Mouse (Mus musculus) heart, embryonic 14.5 days (tissue): ENCODE measurements around the gene Ndufs5. TPM values are rescaled to one million over a fixed set of nuclear protein-coding genes. Genes with fewer than 3 reads are reported as not detected.

Experiments used
- ATAC-seq: fragments of 200-750 bp; cut with Nextera tagmentation; 2 replicates; pipeline ENCODE4 v1.8.0; 2017; ENCODE audit warnings: low read depth, moderate TSS enrichment; ENCODE audit not compliant: insufficient number of reproducible peaks, insufficient read depth, low FRiP score
- H3K27ac ChIP-seq, 2 experiments: fragments of 200-500 bp in 1 of 2; fragments of 300-500 bp in 1 of 2; sonication (generic) in 1 of 2; replicated peaks in 1 of 2; 2 replicates each; pipeline ENCODE4 v1.5.1; 2012 to 2014; ENCODE audit warnings: low read depth in 2 of 2, low read length in 2 of 2, control low read depth in 1 of 2, mild to moderate bottlenecking in 1 of 2, mixed read lengths in 1 of 2; ENCODE audit not compliant: control insufficient read depth in 1 of 2, insufficient read depth in 1 of 2
- H3K27me3 ChIP-seq: fragments of 300-500 bp; sonication (generic); 2 replicates; pipeline ENCODE4 v1.6.1; 2014; ENCODE audit warnings: mild to moderate bottlenecking, low read length, control low read depth; ENCODE audit not compliant: control insufficient read depth, insufficient read depth
- H3K36me3 ChIP-seq: fragments of 300-500 bp; sonication (generic); 2 replicates; pipeline ENCODE4 v1.6.1; 2014; ENCODE audit warnings: mild to moderate bottlenecking, control low read depth, low read length, mixed read lengths; ENCODE audit not compliant: control insufficient read depth, insufficient read depth
- H3K4me1 ChIP-seq, 2 experiments: fragments of 200-500 bp in 1 of 2; fragments of 300-500 bp in 1 of 2; sonication (generic) in 1 of 2; 2 replicates each; pipeline ENCODE4 v1.6.1; 2012 to 2014; ENCODE audit warnings: low read length in 2 of 2, control low read depth in 1 of 2, mixed read lengths in 1 of 2; ENCODE audit not compliant: control insufficient read depth in 2 of 2, insufficient read depth in 2 of 2
- H3K4me2 ChIP-seq: fragments of 300-500 bp; sonication (generic); 2 replicates; pipeline ENCODE4 v1.6.1; 2014; ENCODE audit warnings: mild to moderate bottlenecking, low read length
- H3K4me3 ChIP-seq, 2 experiments: fragments of 200-500 bp in 1 of 2; fragments of 300-500 bp in 1 of 2; sonication (generic) in 1 of 2; 2 replicates each; pipeline ENCODE4 v1.5.1; 2012 to 2014; ENCODE audit warnings: low read length in 2 of 2, mild to moderate bottlenecking in 2 of 2, control low read depth in 1 of 2, low read depth in 1 of 2, moderate library complexity in 1 of 2; ENCODE audit not compliant: control insufficient read depth in 1 of 2, insufficient read depth in 1 of 2
- H3K9ac ChIP-seq: fragments of 300-500 bp; sonication (generic); 2 replicates; pipeline ENCODE4 v1.6.1; 2014; ENCODE audit warnings: mild to moderate bottlenecking, low read length
- H3K9me3 ChIP-seq: fragments of 300-500 bp; sonication (generic); 2 replicates; pipeline ENCODE4 v1.6.1; 2016; ENCODE audit warnings: low read length, control low read depth; ENCODE audit not compliant: control insufficient read depth
- WGBS: fragments of 180-500 bp; shearing (Covaris S2); extraction: QIAGEN DNeasy Blood & Tissue Kit; methylation state at CpG from one replicate; pipeline ENCODE4 v1.1.7; 2014; 5-methylcytosine and 5-hydroxymethylcytosine counted together
- polyA plus RNA-seq: library from polyadenylated mRNA; unstranded; fragments of >200 nt; fragmentation: Nextera tagmentation; extraction: Ambion mirVana; gene quantifications from 2 replicates; pipeline ENCODE4 v1.2.1, GENCODE M21; 2014

Gene Ndufs5
- polyA plus RNA-seq, 1 experiment from 2014 or later = 648 TPM

GRCm38 (mm10) chr4:123664021-123664950 is 53.7 kb downstream of the Ndufs5 start:
- H3K4me2 ChIP-seq = peak overlapping the region; percentile 88
- H3K27ac ChIP-seq = peak overlapping the region; percentile 96 to 98
- peak; percentile 82 for ATAC-seq
- no peaks in the 10 kb centered on the region for H3K9me3 ChIP-seq
- H3K27me3 ChIP-seq = no peaks in the 10 kb centered on the region
- peak overlapping the region; percentile 93 to 94 for H3K4me3 ChIP-seq
- H3K4me1 ChIP-seq = peaks cover 22 to 46% of the 10 kb centered on the region in 2 experiments
- H3K36me3 ChIP-seq = 0 out of 2 replicates have a peak, but pooled peaks cover 3% of the 10 kb centered on the region
- WGBS = under 1% methylated on average over 77 of the region's 125 CpGs
- peak overlapping the region; percentile 97 for H3K9ac ChIP-seq

GRCm38 (mm10) chr4:123663688-123663965 is 54.4 kb downstream of the Ndufs5 start:
- peak overlapping the region; percentile 88 for H3K4me2 ChIP-seq
- H3K4me3 ChIP-seq = peak overlapping the region; percentile 93 to 94
- H3K27ac ChIP-seq = peak overlapping the region; percentile 96 to 98; a peak in 3 of 4 replicates
- H3K27me3 ChIP-seq = no peaks in the 10 kb centered on the region
- no peak for ATAC-seq
- peaks cover 22 to 46% of the 10 kb centered on the region in 2 experiments for H3K4me1 ChIP-seq
- 0 out of 2 replicates have a peak, but pooled peaks cover 3% of the 10 kb centered on the region for H3K36me3 ChIP-seq
- no peaks in the 10 kb centered on the region for H3K9me3 ChIP-seq
- WGBS = 0% methylated on average over 12 of the region's 12 CpGs
- peak overlapping the region; percentile 97 for H3K9ac ChIP-seq

DNA sequence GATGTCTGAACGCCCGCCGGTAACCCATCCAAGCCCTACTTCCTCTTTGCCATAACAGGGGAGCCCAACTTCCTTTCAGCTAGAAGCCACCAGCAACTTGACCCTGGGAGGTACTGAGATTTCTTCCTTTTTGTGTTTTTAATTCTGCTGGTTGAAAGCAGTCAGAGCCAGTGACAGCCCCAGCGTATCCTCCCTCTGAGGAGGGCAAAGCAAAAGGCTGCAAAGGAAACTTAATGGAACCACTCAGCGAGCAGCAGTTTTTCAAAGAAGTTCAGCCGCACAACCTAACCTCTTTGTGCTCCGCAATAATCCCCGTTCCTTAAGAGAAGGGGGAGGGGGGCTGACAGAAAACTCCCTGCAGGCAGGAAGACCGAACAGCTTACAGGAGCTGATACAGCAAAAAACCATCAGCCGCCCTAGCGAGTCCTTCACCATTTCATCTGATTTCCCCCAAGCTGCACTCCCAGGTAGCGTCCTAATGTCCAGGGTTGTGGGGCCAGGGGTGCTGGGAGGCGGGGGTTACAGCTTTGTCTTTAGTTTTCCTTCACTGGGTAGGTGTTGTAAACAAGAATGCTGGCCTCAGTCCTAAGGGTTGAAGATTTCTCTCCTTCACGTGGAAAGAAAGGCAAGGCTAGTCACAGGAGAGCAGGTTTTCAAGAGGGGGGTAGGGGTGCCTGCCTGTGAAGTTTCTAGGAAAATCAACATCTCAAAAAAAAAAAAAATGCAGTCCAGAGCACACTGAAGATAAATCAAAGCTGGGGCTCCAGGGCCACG is 54.9 kb downstream of the Ndufs5 start:
- H3K9me3 ChIP-seq = no peaks in the 10 kb centered on the region
- H3K4me2 ChIP-seq = peak overlapping the region; percentile 88
- H3K27ac ChIP-seq = peak overlapping the region; percentile 35 to 98; a peak in 3 of 4 replicates
- peak overlapping the region; percentile 93 to 94 for H3K4me3 ChIP-seq
- H3K4me1 ChIP-seq = peaks cover 22 to 46% of the 10 kb centered on the region in 2 experiments
- H3K36me3 ChIP-seq = 0 out of 2 replicates have a peak, but pooled peaks cover 3% of the 10 kb centered on the region
- no peaks in the 10 kb centered on the region for H3K27me3 ChIP-seq
- ATAC-seq = no peak
- 6% methylated on average over 15 of the region's 15 CpGs for WGBS
- peak overlapping the region; percentile 97 for H3K9ac ChIP-seq

Other genes with a start within 250 kb of the Ndufs5 start
- gene Macf1, start 33.8 kb downstream of the Ndufs5 start, polyA plus RNA-seq = 98.0 and 107 TPM in 2 replicates
- 57.3 and 58.2 TPM in 2 replicates for gene Akirin1, start 32.1 kb upstream of the Ndufs5 start, polyA plus RNA-seq
- gene Rhbdl2, start 69.7 kb upstream of the Ndufs5 start, polyA plus RNA-seq = 1.6 and 2.4 TPM in 2 replicates
- gene 4933427I04Rik, start 141.5 kb upstream of the Ndufs5 start, polyA plus RNA-seq = not detected in 2 replicates
- gene Mycbp, start 186.6 kb upstream of the Ndufs5 start, polyA plus RNA-seq = 57.1 and 58.5 TPM in 2 replicates
- 45.0 and 48.6 TPM in 2 replicates for gene Rragc, start 199.2 kb upstream of the Ndufs5 start, polyA plus RNA-seq
- gene 4930535I16Rik, start 199.8 kb upstream of the Ndufs5 start, polyA plus RNA-seq = not detected in 2 replicates